Mouse (Mus musculus): ENCODE results near the gene R3hdm2.

- no peak for TF ChIP-seq CTCF (IDR thresholded peaks at IDR 0.05; ENCODE audit: insufficient read depth, low read depth, low read length)
- TF ChIP-seq POLR2A (IDR thresholded peaks at IDR 0.05; ENCODE audit: insufficient read depth, low read depth, low read length): no peak
Measured at GRCm38 (mm10) chr10:127548236-127548635, 168.1 kb downstream of the R3hdm2 start.
